Mouse (Mus musculus) cerebellum, adult 11 months (tissue): ENCODE data around the gene Arg1.

Experiments
- DNase-seq: peaks from one replicate; pipeline ENCODE4 v3.0.0; 2022

Arg1 gene

DNA sequence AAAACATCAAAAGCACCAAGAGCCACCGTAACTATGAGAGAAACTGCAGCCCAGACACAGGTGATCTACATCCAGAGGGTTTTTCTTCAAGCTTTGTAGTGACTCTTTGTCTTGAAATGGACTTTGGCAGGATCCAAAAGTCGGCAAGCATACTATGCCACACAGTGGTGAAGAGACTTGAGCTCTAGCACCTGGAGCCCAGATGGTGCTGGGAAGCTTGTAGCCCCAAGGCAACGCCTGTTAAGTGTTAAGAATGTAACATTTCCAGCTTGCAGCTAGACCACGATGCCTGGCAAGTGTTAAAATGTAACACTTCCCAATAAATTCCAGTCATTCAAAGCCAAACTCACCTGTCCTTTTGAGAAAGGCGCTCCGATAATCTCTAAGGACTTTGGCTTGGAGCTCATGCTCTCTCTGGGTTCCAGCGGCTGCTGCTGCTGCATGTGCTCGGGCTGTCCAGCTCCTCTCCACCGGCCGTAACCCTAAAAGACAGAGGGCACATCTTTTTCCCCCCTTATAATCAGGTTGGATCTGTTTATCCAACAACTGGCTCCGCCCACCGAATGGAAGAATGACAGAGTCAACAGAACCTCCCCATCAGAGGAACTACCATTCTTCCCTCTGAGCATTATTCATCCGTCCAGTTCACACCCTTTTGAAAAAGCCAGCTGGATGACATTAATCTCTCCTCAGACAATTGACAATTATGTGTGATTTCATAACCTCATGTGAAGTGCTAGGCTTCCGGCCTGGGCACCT is at the start of gene Arg1:
TSS of gene Arg1 (minus strand) at position 523 of the 759 bp plus-strand sequence.
- DNase-seq, result no peak

GRCm38 (mm10) chr10:24973845-24974514 is 46.7 kb upstream of the Arg1 start:
- no peak for DNase-seq

DNA sequence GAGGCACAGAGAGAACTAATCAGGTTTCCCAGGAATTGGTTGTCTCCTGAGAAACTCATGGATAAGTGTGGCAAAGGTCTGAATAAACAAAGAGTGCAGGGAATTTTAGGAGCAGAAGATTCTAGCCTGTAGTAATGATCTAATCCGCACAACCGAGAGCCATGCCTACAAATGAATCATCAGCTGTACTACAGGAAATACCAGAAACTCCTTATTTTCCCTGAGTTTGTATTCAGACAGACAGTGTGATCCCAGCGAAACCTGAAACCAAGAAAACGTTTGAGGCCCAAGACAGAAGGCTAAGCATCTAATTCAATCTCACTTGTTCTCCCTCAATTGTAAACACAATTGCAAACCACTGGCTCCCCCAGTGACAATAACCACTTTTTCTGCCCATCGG is 46.1 kb upstream of the Arg1 start:
- DNase-seq, result no peak

- DNase-seq, result no peak
Observed at GRCm38 (mm10) chr10:24972923-24973322, 45.6 kb upstream of the Arg1 start.

- DNase-seq, result no peak
Observed at GRCm38 (mm10) chr10:24965821-24966550, 38.7 kb upstream of the Arg1 start.

- no peak for DNase-seq
Observed at GRCm38 (mm10) chr10:24961889-24962288, 34.6 kb upstream of the Arg1 start.

DNA sequence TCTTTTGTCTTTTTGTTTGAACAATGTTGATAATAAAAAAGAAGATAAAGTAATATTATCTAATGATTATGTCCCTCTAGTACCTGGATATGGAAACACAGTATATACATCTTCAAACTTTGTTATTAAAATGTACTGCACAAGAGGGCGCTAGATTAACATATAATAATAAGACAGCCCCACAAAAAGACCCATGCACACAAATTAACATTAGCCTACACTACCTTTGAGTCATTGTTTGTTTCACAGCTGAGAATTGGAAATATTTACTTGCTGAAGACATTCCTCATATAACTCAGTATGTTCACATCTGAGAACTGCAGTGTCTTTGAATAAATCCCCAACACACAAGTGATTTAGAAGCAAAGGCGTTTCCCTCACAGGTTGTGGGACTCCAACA is 33.8 kb upstream of the Arg1 start:
- no peak for DNase-seq

- no peak for DNase-seq
Observed at GRCm38 (mm10) chr10:24959043-24959916, 32.0 kb upstream of the Arg1 start.

- DNase-seq, result no peak
Observed at GRCm38 (mm10) chr10:24958280-24959042, 31.2 kb upstream of the Arg1 start.

DNA sequence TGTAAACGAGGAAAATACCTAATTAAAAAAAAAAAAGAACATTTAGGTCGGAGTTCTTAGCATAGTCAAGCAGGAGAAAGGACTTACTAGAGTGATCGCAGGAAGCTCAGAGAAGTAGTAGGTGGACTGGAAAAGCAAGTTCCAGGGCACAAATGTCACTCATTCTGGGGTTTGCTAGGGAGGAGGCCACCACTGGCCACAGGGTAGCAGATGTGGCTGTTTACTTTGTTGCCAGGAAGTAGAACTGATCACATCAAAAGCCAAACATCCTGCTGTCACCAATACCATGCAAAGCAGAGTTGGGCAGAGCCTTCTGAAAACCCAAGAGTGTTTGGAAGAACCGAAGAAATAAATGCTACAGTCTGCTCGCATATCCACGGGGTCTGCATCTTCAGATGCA is 26.6 kb upstream of the Arg1 start:
- no peak for DNase-seq

- peak; percentile 24 for DNase-seq
Observed at GRCm38 (mm10) chr10:24952549-24952948, 25.3 kb upstream of the Arg1 start.

DNA sequence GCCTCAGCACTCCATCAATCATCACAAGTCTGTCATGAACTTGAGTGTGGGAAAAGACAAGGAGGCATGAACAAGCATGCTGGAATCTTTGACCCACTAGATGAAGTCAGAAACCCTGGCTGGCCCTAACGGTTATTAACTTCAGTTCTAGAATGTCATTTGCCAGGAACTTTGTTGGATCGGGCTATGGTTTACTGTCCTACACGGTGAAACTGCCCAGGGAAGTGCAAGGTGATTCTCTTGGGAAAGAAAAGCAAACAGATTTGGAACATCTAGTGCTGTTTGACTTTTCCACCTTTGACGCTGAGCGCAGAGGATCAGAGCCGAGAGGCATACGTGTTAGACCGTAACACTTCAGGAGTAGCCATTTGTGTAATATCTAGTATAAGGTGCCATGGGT is 24.3 kb upstream of the Arg1 start:
- DNase-seq, result no peak

GRCm38 (mm10) chr10:24950223-24950622 is 22.9 kb upstream of the Arg1 start:
- no peak for DNase-seq

DNA sequence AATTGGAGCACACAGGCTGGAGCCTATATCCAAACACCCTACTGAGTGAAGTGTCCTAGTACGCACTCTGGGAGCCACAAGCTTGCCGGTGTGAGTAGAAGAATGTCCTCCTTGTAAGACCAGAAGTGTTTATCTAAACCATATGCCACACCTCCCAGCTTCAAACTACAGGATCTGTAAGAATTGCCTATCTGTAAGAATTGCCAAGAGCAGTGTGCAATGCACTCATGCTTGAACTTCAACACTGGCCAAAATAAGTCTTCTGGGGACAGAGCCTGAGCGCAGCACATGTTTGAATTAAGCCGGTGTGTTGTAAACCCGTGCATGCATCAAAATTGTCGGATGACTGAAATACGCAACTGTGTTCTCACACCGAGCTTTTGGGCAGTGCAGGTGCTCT is 21.0 kb upstream of the Arg1 start:
- no peak for DNase-seq

DNA sequence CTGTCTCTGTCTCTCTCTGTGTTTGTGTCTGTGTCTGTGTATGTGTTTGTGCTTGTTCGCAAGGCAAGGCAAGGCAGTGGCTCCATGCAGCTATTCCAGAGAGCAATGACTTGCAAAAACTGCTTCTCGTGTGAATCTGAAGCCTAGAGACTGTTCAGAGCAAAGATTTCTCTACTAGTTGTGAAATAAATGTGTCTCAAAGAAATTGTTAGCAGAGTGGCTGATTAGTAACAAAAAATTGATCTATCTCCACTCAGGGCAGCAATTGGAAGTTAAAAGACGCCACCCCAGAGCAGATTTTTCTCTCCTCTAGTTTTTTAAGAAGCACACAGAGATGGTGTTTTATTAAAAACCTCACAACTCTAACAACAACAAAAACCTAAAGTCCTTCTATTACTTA is 20.6 kb upstream of the Arg1 start:
- DNase-seq, result no peak

DNA sequence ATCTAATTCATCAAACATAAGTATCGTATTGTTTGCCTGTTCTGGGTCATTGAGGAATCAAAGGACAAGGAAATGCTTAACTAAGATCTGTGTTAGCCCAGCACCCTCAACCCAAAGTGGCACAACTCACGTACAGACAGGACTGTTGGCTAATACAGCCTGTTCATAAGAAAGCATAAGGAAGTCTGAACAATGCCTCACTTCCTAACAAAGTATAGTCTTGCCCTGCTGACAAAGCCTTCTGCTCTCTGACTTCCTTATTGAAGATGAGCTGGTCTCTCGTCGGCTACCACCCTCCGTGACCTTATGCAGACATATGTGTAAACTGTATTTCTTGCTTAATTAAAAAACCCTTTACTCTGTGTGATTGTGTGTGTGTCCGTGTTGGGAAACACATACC is 2.9 kb upstream of the Arg1 start:
- no peak for DNase-seq

DNA sequence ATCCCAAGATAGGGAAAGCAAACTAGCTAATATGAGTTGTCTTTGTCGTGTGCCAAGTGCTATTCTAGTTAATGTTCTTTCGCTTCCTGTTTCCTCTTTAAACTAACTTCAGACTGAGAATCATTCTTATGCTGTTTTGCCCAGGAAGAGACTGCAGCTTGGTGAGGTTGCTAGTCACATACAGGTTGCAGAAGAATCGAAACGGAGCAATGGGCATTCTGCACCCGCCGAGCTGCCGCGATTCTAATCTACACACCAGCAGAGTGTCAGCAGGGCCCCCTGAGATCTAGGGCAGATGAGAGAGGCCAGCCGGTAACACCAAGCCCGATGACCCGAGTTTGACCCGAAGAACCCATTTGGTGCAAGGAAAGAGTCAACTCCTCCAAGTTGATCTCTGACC is 788 bp upstream of the Arg1 start:
- no peak for DNase-seq

DNA sequence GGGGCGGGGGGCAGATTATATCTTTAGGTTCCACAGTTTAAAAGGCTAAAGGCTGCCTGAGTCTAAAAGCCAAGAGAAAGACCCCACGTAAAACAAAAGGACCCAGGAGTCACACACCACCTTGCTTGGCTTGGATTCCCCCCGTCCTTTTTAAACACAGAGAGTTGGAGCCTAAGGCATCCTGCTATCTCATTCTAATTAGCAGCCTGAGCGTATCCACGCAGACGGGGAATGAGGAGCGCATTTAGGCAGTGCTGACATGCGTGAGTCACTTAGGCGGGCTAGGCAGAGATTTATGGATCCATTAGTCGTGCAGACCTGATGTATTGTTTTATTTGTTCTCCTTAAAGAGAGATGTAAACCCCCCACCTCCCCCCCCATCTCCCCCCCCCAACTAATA is 904 bp downstream of the Arg1 start:
- DNase-seq, result no peak

DNA sequence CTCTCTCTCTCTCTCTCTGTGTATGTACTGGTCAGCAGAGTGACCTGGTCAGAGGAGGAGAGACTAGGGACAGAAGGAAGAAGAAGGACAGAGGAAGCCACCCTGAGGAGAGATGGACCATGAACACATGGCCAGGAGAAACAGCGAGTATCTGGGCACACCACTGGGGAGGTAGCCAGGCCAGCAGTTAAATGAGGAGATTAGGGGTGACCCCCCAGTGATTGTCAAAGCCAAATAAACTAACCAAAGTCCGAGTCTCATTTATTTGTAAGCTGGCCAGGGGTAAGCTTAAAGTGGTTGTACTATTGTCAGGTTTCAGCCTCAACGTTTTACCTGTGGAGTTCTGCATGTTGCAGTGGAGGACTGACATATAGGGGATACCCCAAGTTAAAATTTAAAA is 3.0 kb downstream of the Arg1 start:
- no peak for DNase-seq

- DNase-seq, result no peak
Observed at GRCm38 (mm10) chr10:24922977-24923376, 4.3 kb downstream of the Arg1 start.

DNA sequence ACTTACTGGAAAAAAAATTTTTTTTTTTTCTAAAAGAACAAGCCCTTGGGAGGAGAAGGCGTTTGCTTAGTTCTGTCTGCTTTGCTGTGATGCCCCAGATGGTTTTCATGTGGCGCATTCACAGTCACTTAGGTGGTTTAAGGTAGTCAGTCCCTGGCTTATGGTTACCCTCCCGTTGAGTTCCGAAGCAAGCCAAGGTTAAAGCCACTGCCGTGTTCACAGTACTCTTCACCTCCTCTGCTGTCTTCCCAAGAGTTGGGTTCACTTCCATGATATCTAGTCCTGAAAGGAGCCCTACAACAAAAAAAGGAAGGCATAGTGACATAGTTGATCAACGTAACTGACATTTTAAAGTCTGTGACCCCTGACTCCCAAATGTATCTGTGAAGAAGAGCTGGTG is 11.8 kb downstream of the Arg1 start:
- no peak for DNase-seq

DNA sequence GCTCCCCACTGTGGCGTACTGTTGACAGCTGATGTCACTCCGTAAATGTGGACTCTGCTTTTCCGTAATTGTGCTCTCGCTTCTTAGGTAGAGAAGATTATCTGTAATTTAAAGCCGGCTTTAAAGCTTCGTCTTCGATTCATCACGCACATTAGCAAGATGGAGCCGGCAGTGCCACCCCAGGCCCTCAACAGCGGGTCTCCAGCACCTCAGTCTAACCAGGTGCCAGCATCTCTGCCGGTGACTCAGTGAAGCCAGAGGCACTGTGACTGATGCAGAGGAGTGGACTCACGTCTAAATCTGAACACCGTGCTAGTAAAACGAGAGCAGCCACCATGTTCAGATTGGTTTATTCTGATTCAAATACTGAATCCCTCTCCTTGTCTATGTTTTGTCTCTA is 14.7 kb downstream of the Arg1 start:
- no peak for DNase-seq
